Mouse (Mus musculus): ENCODE results near the gene Upp2. TPM values are rescaled to one million over a fixed set of nuclear protein-coding genes. Genes with fewer than 3 reads are reported as not detected.

The Upp2 gene
- polyA plus RNA-seq, 1 experiment from 2014 or later, result 9.6 TPM

- Histone ChIP-seq H3K27ac (no peak overlapping the region), H3K9ac (ENCODE audit: low read depth, low read length) (no peak overlapping the region), H3K4me1 (replicated peaks; ENCODE audit: insufficient read depth, low read length) (peaks cover 6% of the 10 kb centered on the region), H3K36me3 (ENCODE audit: insufficient read depth, low read length) (no peaks in the 10 kb centered on the region), H3K27me3 (ENCODE audit: insufficient read depth, low read length) (no peaks in the 10 kb centered on the region), H3K4me2 (ENCODE audit: low read length) (no peak overlapping the region), H3K9me3 (replicated peaks; ENCODE audit: low read length) (no peaks in the 10 kb centered on the region), H3K4me3 (replicated peaks; ENCODE audit: low read depth, low read length) (no peak overlapping the region)
- no peak for ATAC-seq (replicated peaks; ENCODE audit: low FRiP score, low read depth)
- no peak for TF ChIP-seq CTCF (IDR thresholded peaks at IDR 0.05; ENCODE audit: low read depth)
- WGBS, result 65% methylated on average over 9 of the region's 9 CpGs
- no peak for DNase-seq (ENCODE audit: low spot score)
Observed at GRCm38 (mm10) chr2:58557045-58557845, 9.9 kb upstream of the Upp2 start.

GRCm38 (mm10) chr2:58562137-58562536 lies 5.0 kb upstream of the Upp2 start:
- Histone ChIP-seq H3K9me3 (replicated peaks; ENCODE audit: low read length) (no peaks in the 10 kb centered on the region), H3K4me3 (replicated peaks; ENCODE audit: low read depth, low read length) (no peak overlapping the region), H3K9ac (ENCODE audit: low read depth, low read length) (no peak overlapping the region), H3K4me1 (replicated peaks; ENCODE audit: insufficient read depth, low read length) (peaks cover 13% of the 10 kb centered on the region), H3K4me2 (ENCODE audit: low read length) (no peak overlapping the region), H3K27ac (no peak overlapping the region), H3K27me3 (ENCODE audit: insufficient read depth, low read length) (no peaks in the 10 kb centered on the region), H3K36me3 (ENCODE audit: insufficient read depth, low read length) (no peaks in the 10 kb centered on the region)
- 52% methylated on average over 4 of the region's 4 CpGs for WGBS
- DNase-seq (ENCODE audit: low spot score) (no peak), ATAC-seq (replicated peaks; ENCODE audit: low FRiP score, low read depth) (no peak)
- no peak for TF ChIP-seq CTCF (IDR thresholded peaks at IDR 0.05; ENCODE audit: low read depth)

DNA sequence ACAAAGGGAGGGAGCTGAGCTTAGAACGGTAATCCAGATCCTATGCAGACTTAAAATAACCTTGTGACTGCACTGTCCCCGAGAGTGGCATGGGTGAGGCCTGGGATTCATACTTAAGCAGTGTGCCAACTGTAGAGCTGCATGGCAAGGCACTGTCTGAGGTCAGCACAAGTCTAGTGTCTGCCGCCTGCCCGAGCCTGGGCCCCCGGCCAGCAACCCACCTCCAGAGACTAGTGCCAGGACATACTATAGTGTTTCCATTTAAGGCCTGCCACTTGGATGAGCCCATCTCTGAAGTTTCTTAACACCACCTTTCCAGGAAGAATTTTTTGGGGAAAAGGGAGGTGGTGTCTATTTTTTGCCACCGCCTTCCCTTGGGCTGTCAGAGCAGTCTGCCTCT lies 1.8 kb upstream of the Upp2 start:
- TF ChIP-seq CTCF (IDR thresholded peaks at IDR 0.05; ENCODE audit: low read depth), result no peak
- no peak overlapping the region for H3K9ac ChIP-seq (ENCODE audit: low read depth, low read length)
- DNase-seq (ENCODE audit: low spot score), result no peak

GRCm38 (mm10) chr2:58566049-58566409 lies 1.1 kb upstream of the Upp2 start:
- no peaks in the 10 kb centered on the region for H3K9me3 ChIP-seq (replicated peaks; ENCODE audit: low read length)
- TF ChIP-seq CTCF (IDR thresholded peaks at IDR 0.05; ENCODE audit: low read depth), result no peak
- no peaks in the 10 kb centered on the region for H3K27me3 ChIP-seq (ENCODE audit: insufficient read depth, low read length)
- ATAC-seq (replicated peaks; ENCODE audit: low FRiP score, low read depth), result no peak
- whole genome bisulfite sequencing, result 2% methylated on average over 6 of the region's 6 CpGs
- H3K4me2 ChIP-seq (ENCODE audit: low read length), result peak overlapping the region; percentile 64
- H3K27ac ChIP-seq, result peak overlapping the region; percentile 96
- DNase-seq (ENCODE audit: low spot score), result peak; percentile 77
- no peaks in the 10 kb centered on the region for H3K36me3 ChIP-seq (ENCODE audit: insufficient read depth, low read length)
- H3K4me3 ChIP-seq (replicated peaks; ENCODE audit: low read depth, low read length), result peak overlapping the region; percentile 90
- peak overlapping the region; percentile 94 for H3K9ac ChIP-seq (ENCODE audit: low read depth, low read length)
- H3K4me1 ChIP-seq (replicated peaks; ENCODE audit: insufficient read depth, low read length), result peaks cover 20% of the 10 kb centered on the region

More for the DNA sequence above, 1.8 kb upstream of the Upp2 start:
- Histone ChIP-seq H3K4me2 (ENCODE audit: low read length) (peak overlapping the region; percentile 64), H3K27ac (no peak overlapping the region), H3K4me3 (replicated peaks; ENCODE audit: low read depth, low read length) (0 out of 2 replicates have a peak overlapping the region, but pooled peaks have one; percentile 90), H3K9me3 (replicated peaks; ENCODE audit: low read length) (no peaks in the 10 kb centered on the region), H3K27me3 (ENCODE audit: insufficient read depth, low read length) (no peaks in the 10 kb centered on the region), H3K36me3 (ENCODE audit: insufficient read depth, low read length) (no peaks in the 10 kb centered on the region), H3K4me1 (replicated peaks; ENCODE audit: insufficient read depth, low read length) (peaks cover 20% of the 10 kb centered on the region)
- 54% methylated on average over 6 of the region's 6 CpGs for WGBS
- no peak for ATAC-seq (replicated peaks; ENCODE audit: low FRiP score, low read depth)

DNA sequence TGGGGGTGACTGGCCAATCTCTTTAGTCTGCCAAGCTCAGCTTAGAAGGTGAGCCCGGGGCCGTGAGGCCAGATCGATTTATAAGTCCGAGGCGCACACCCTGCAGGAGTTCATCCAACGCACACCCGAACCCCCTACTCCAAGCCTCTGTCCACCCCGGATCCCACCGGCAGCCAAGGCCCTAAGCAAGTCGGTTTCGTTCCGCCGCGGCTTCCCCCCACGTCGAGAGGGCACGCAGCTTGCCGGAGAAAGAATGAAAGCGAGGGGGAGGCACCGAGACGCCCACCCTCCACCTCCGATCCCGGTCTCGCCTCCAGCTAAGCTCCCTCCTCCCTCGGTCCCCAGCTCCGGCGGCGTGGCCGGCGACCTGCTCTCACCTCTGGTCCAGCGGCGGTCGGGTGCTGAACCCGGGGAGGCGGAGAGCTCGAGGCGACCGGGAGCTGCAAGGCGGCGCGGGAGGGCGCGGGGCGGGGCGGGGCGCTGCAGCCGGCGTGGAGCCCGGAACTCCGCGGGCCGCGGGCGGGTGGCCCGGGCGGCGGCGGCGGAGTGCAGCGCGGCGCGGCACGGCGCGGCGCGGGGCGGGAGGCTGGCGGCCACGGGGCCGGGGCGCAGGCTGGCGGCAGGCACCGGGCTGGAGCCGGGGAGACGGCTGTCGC lies 560 bp upstream of the Upp2 start:
- Histone ChIP-seq H3K9me3 (replicated peaks; ENCODE audit: low read length) (no peaks in the 10 kb centered on the region), H3K36me3 (ENCODE audit: insufficient read depth, low read length) (no peaks in the 10 kb centered on the region), H3K27me3 (ENCODE audit: insufficient read depth, low read length) (no peaks in the 10 kb centered on the region), H3K4me2 (ENCODE audit: low read length) (peak overlapping the region; percentile 64), H3K9ac (ENCODE audit: low read depth, low read length) (peak overlapping the region; percentile 94), H3K4me1 (replicated peaks; ENCODE audit: insufficient read depth, low read length) (peaks cover 20% of the 10 kb centered on the region), H3K4me3 (replicated peaks; ENCODE audit: low read depth, low read length) (peak overlapping the region; percentile 90), H3K27ac (peak overlapping the region; percentile 96)
- 1% methylated on average over 64 of the region's 78 CpGs for WGBS
- peak; percentile 75 for DNase-seq (ENCODE audit: low spot score)
- ATAC-seq (replicated peaks; ENCODE audit: low FRiP score, low read depth), result peak; percentile 70
- TF ChIP-seq CTCF (IDR thresholded peaks at IDR 0.05; ENCODE audit: low read depth), result 0 out of 2 replicates have a peak, but pooled peaks have one; percentile 10

DNA sequence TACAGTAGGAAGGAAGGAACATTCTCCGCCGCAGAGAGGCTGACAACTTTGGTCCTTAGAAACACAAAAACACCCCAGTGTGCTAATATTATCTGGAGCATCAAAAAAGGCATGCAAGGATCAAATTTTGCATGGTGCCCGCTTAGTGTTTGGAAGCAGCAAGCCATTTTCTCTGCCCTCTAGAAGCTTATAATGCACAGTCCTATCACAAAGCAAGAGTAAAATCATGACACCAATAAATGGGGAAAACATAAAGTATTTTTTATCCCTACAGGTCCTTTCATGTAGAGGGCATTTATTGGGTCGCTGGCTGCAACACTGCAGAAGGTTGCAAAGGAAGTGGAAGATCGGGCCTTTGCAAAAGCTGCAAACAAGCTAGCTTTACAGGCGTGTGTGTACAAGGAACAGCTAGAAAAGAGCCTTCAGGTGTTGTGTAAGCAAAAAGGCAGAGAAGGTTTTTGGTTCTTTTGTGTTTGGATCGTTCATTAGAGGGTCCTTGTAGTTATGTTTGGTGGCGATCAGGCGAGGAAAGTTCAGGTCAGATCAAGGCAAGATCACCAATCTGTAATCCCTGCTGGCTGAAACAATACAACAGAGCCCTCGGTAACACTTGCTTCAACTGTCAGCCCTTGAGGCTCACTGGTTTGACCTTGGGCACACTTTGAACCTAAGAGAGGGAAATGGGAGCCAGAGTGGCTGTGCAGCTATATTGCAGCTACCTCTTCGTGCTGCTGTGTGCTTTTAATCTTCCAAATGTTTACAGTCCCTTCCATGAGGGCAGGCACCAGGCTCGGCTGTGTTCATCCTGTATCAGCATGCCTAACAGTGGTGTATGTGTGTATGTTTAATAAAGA lies 995 bp downstream of the Upp2 start:
- TF ChIP-seq CTCF (IDR thresholded peaks at IDR 0.05; ENCODE audit: low read depth), result no peak
- WGBS, result 6% methylated on average over 12 of the region's 12 CpGs
- peak overlapping the region; percentile 96 for H3K27ac ChIP-seq

More for the DNA sequence above, 995 bp downstream of the Upp2 start:
- no peak for DNase-seq (ENCODE audit: low spot score)
- no peaks in the 10 kb centered on the region for H3K9me3 ChIP-seq (replicated peaks; ENCODE audit: low read length)
- peaks cover 15% of the 10 kb centered on the region for H3K4me1 ChIP-seq (replicated peaks; ENCODE audit: insufficient read depth, low read length)
- peak overlapping the region; percentile 94 for H3K9ac ChIP-seq (ENCODE audit: low read depth, low read length)
- no peaks in the 10 kb centered on the region for H3K27me3 ChIP-seq (ENCODE audit: insufficient read depth, low read length)
- peak overlapping the region; percentile 90 for H3K4me3 ChIP-seq (replicated peaks; ENCODE audit: low read depth, low read length)
- peak overlapping the region; percentile 64 for H3K4me2 ChIP-seq (ENCODE audit: low read length)
- no peak for ATAC-seq (replicated peaks; ENCODE audit: low FRiP score, low read depth)
- no peaks in the 10 kb centered on the region for H3K36me3 ChIP-seq (ENCODE audit: insufficient read depth, low read length)

Data from kidney, postnatal 0 days (tissue).